Mouse (Mus musculus): Measurements from ENCODE around the gene Ube2d1.

The Ube2d1 gene

DNA sequence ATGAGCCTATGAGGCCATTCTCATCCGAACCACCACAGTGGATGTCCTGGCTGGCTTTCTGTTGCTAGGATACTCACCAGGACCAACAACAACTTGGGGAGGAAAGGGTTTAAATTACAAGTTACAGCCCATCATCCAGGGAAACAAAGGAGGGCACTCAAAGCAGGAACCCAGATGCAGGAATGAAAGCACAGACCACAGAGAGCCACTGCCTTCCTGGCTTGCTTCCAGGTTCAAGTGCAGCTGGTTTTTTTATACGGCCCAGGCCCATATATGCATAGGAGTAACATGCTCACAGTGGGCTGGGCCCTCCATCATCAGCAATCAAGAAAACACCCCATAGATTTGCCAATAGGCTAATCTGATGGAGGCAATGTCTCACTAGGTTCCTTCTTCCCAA, 62.4 kb downstream of the Ube2d1 start:
- no peak for DNase-seq (ENCODE audit: low spot score)

DNA sequence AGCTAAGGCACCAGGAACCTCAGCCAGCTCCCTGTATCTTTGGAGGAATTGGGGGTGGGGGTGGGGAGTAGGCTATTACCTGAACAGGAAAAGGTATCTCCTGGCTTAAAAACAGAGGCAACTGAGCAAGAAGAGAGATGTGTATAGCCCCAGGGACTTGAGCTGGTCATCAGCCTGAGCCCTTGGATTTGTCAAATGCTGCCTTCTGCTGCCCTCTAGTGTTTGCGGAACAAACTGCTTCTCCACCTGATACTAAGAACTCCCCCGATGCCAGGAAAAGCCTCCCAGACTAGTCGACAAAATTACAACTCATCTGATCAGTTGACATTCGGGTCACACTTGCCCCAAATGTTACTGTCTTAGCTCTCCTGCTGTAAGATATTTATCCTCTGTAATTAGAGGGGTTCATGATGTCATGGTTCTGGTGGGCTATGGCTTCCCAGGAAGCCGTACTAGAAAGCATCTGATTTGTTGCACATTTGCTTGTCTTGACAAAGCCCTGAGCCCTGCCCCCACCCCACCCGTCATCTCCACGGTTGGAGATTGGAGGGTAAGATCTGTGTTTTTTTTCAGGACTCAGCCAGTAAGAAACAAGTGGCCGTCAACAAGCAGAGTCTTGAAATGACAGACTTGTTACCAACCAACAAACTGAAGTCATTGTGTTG, 66.7 kb downstream of the Ube2d1 start:
- peak; percentile 60 for DNase-seq (ENCODE audit: low spot score)

DNA sequence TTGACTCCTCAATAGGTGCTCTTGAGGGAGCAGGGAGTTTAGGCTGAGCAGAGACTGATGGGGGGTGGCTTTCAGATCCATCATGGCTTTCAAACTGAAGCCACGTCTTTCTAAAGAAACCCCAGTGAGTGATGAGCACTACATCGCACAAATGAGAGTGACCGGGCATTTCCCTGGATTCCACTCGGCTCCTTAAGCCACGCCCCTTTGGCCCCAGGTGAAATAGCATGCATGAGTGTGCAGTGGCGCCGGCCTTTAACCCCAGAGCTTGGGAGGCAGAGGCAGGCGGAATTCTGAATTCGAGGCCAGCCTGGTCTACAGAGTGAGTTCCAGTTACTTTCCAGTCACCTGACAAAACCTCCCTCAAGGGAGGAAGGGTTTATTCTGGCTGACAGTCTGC, 69.1 kb downstream of the Ube2d1 start:
- DNase-seq (ENCODE audit: low spot score): no peak

Measured in urinary bladder, postnatal 10 days (tissue).